ENCODE assay signal across 12 mouse cellular contexts in the genomic region with DNA sequence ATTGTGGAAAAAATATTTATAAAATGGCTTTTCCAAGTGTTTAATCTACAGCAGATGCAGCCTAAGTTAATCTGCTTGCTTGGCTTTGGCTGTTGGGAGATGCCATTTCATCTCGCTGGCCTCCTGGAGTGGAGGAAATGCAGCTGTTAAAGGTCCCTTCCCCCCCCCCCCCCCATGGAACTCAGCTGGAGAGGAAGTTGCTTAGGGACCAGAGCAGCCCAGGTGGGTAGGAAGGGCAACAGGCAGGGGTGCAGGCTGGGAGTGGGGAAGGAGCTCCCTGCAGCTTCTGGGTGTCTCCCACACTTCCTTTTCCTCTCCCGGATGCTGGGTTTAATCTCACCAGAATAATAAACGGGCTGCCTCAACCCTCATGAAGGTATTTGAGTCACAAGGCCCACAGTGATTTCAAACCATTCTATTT.
DNase-seq lines count a peak whose midpoint lies in the region; ATAC-seq and TF ChIP-seq lines count a peak whose summit lies in the region.
"Had no signal": no experiment of that assay in that cellular context is flagged by ENCODE, and none has a peak within 500 bp of the region (broad histone marks: within the 10 kb centered on the region; RNA-seq: fewer than 3 reads in every experiment).

No protein-coding gene starts in this region.

- peaks cover 13% of the 10 kb centered on the region; the same call in 1 of the 2 replicates for H3K4me1 ChIP-seq in heart, postnatal 0 days (ENCODE audit: control insufficient read depth, insufficient read depth)
- 0 out of 2 replicates have a peak, but pooled peaks cover 3% of the 10 kb centered on the region for H3K4me1 ChIP-seq in heart, embryonic 11.5 days (ENCODE audit: control insufficient read depth, insufficient read depth, low read length)
- peaks cover 21% of the 10 kb centered on the region; the same call in 1 of the 2 replicates for H3K4me1 ChIP-seq in kidney, postnatal 0 days (replicated peaks; ENCODE audit: insufficient read depth, low read length)
- no peaks in the 10 kb centered on the region for H3K4me1 ChIP-seq in midbrain, postnatal 0 days (ENCODE audit: insufficient read depth, low read length)

- ATAC-seq in heart, postnatal 0 days (ENCODE audit: insufficient read depth, low read depth): 0 out of 2 replicates have a peak, but pooled peaks have one; percentile 22
- no peak for ATAC-seq in heart, embryonic 11.5 days (replicated peaks; ENCODE audit: insufficient number of reproducible peaks, low FRiP score, low TSS enrichment)
- no peak for ATAC-seq in kidney, postnatal 0 days (replicated peaks; ENCODE audit: low FRiP score, low read depth)
- no peak for ATAC-seq in midbrain, postnatal 0 days (ENCODE audit: low FRiP score)
- ATAC-seq: hindbrain, embryonic 16.5 days had no signal

- H3K4me3 ChIP-seq in heart, postnatal 0 days (ENCODE audit: low read depth, low read length): no peak overlapping the region
- H3K4me3 ChIP-seq in heart, embryonic 11.5 days (ENCODE audit: low read depth, low read length): no peak overlapping the region
- no peak overlapping the region for H3K4me3 ChIP-seq in kidney, postnatal 0 days (replicated peaks; ENCODE audit: low read depth, low read length)
- no peak overlapping the region for H3K4me3 ChIP-seq in midbrain, postnatal 0 days (ENCODE audit: low read depth, low read length)

- H3K9ac ChIP-seq in heart, postnatal 0 days (replicated peaks; ENCODE audit: low read depth, low read length): no peak overlapping the region
- no peak overlapping the region for H3K9ac ChIP-seq in heart, embryonic 11.5 days (ENCODE audit: low read depth, low read length)
- H3K9ac ChIP-seq in kidney, postnatal 0 days (ENCODE audit: low read depth, low read length): no peak overlapping the region
- no peak overlapping the region for H3K9ac ChIP-seq in midbrain, postnatal 0 days (replicated peaks; ENCODE audit: low read length, poor library complexity, severe bottlenecking)

- no peak overlapping the region for H3K4me2 ChIP-seq in heart, postnatal 0 days (ENCODE audit: low read depth, low read length)
- H3K4me2 ChIP-seq in heart, embryonic 11.5 days: no peak overlapping the region
- H3K4me2 ChIP-seq in kidney, postnatal 0 days (ENCODE audit: low read length): no peak overlapping the region
- H3K4me2 ChIP-seq in midbrain, postnatal 0 days (ENCODE audit: low read depth, low read length, poor library complexity, severe bottlenecking): no peak overlapping the region

- H3K9me3 ChIP-seq in heart, postnatal 0 days (replicated peaks; ENCODE audit: control insufficient read depth, low read length): no peaks in the 10 kb centered on the region
- no peaks in the 10 kb centered on the region for H3K9me3 ChIP-seq in heart, embryonic 11.5 days (replicated peaks; ENCODE audit: control insufficient read depth, low read length)
- no peaks in the 10 kb centered on the region for H3K9me3 ChIP-seq in kidney, postnatal 0 days (replicated peaks; ENCODE audit: low read length)
- no peaks in the 10 kb centered on the region for H3K9me3 ChIP-seq in midbrain, postnatal 0 days (ENCODE audit: low read length)

- no peaks in the 10 kb centered on the region for H3K27me3 ChIP-seq in heart, postnatal 0 days (ENCODE audit: control insufficient read depth, insufficient read depth, low read length)
- no peaks in the 10 kb centered on the region for H3K27me3 ChIP-seq in heart, embryonic 11.5 days (ENCODE audit: control insufficient read depth, insufficient read depth, low read length)
- no peaks in the 10 kb centered on the region for H3K27me3 ChIP-seq in kidney, postnatal 0 days (ENCODE audit: insufficient read depth, low read length)
- no peaks in the 10 kb centered on the region for H3K27me3 ChIP-seq in midbrain, postnatal 0 days (ENCODE audit: insufficient read depth, low read length)

- H3K27ac ChIP-seq in heart, postnatal 0 days (ENCODE audit: low read depth): peak overlapping the region; percentile 51; the same call in 1 of the 2 replicates
- no peak overlapping the region for H3K27ac ChIP-seq in heart, embryonic 11.5 days (ENCODE audit: low read depth, low read length)
- H3K27ac ChIP-seq in kidney, postnatal 0 days: peak overlapping the region; percentile 61; the same call in 1 of the 2 replicates
- no peak overlapping the region for H3K27ac ChIP-seq in midbrain, postnatal 0 days (ENCODE audit: low read depth, low read length)

- DNase-seq in heart, postnatal 0 days (ENCODE audit: low spot score): no peak
- peak; percentile 57 for DNase-seq in thymus, postnatal 0 days (ENCODE audit: low spot score)
- DNase-seq in thymus, postnatal 4 days: no peak
- DNase-seq in kidney, postnatal 0 days (ENCODE audit: low spot score): peak; percentile 49
- peak; percentile 19 to 58 for DNase-seq in thymus, postnatal 36 days
- DNase-seq in midbrain, postnatal 0 days (ENCODE audit: low spot score): no peak
- DNase-seq in ovary, postnatal 36 days (ENCODE audit: low spot score): no peak
- DNase-seq: cerebellum, postnatal 10 days; gastrocnemius, postnatal 10 days; lung, postnatal 10 days had no signal

- no peaks in the 10 kb centered on the region for H3K36me3 ChIP-seq in heart, postnatal 0 days (replicated peaks; ENCODE audit: control insufficient read depth, insufficient read depth, low read length)
- H3K36me3 ChIP-seq in heart, embryonic 11.5 days (ENCODE audit: control insufficient read depth, insufficient read depth, low read length): no peaks in the 10 kb centered on the region
- no peaks in the 10 kb centered on the region for H3K36me3 ChIP-seq in kidney, postnatal 0 days (ENCODE audit: insufficient read depth, low read length)
- no peaks in the 10 kb centered on the region for H3K36me3 ChIP-seq in midbrain, postnatal 0 days (ENCODE audit: insufficient read depth, low read length)

- 31% methylated on average over 3 of the region's 3 CpGs for WGBS in heart, postnatal 0 days
- 47% methylated on average over 3 of the region's 3 CpGs for WGBS in heart, embryonic 11.5 days (ENCODE audit: insufficient replicate concordance)
- 49% methylated on average over 3 of the region's 3 CpGs for WGBS in kidney, postnatal 0 days
- WGBS in midbrain, postnatal 0 days: 76% methylated on average over 3 of the region's 3 CpGs

- no peak for TF ChIP-seq EP300 in heart, postnatal 0 days (IDR thresholded peaks at IDR 0.05; ENCODE audit: low read depth)

- TF ChIP-seq CTCF in heart, postnatal 0 days (IDR thresholded peaks at IDR 0.05; ENCODE audit: low read depth): no peak
- TF ChIP-seq CTCF in kidney, postnatal 0 days (IDR thresholded peaks at IDR 0.05; ENCODE audit: low read depth): no peak
- TF ChIP-seq CTCF in midbrain, postnatal 0 days (IDR thresholded peaks at IDR 0.05): no peak

Comparison
In these comparisons a context has a peak if more than half of its experiments do, and no peak if none do; other contexts are left out.
1. DNase-seq: peak in thymus, postnatal 0 days (single experiment), kidney, postnatal 0 days (single experiment) and thymus, postnatal 36 days (2 of 2); none in heart, postnatal 0 days (single experiment), thymus, postnatal 4 days (single experiment), midbrain, postnatal 0 days (single experiment) and ovary, postnatal 36 days (single experiment).
2. H3K27ac ChIP-seq: peak in heart, postnatal 0 days (single experiment) and kidney, postnatal 0 days (single experiment); none in heart, embryonic 11.5 days (single experiment) and midbrain, postnatal 0 days (single experiment).